Mouse (Mus musculus): ENCODE data around the gene Cd79a.
"Not testable (repeated sequence)": the region's sequence is repeated elsewhere in the genome, so short reads cannot be mapped to it uniquely, and the experiment has no call there.

Cd79a gene

GRCm38 (mm10) chr7:24885468-24886307, 11.5 kb upstream of the Cd79a start:
- DNase-seq (ENCODE audit: low read depth, low spot score), result no peak

- no peak for DNase-seq (ENCODE audit: low read depth, low spot score)
Observed at GRCm38 (mm10) chr7:24886308-24886633, 10.9 kb upstream of the Cd79a start.

DNA sequence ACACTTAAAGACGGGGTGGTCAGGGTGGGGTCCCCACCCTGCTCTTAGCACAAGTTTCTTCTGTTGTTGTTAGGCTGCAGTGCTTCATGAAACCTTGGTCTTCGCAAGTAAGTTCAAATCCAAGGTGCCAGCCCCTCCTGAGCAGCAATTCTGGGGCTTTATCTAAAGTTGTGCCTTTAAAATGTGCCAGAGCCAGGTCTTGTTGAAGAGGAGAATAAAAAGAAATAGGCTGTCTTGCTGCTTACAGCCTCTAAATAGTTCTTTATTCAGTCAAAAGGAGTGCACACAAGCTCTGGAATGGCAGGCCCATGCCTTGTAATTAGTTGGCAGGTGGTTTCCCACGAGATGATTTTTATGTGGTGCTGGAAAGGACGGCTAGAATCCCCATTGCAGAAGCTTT, 10.1 kb upstream of the Cd79a start:
- DNase-seq (ENCODE audit: low read depth, low spot score), result no peak

GRCm38 (mm10) chr7:24889431-24890220, 7.6 kb upstream of the Cd79a start:
- DNase-seq (ENCODE audit: low read depth, low spot score), result no peak

DNA sequence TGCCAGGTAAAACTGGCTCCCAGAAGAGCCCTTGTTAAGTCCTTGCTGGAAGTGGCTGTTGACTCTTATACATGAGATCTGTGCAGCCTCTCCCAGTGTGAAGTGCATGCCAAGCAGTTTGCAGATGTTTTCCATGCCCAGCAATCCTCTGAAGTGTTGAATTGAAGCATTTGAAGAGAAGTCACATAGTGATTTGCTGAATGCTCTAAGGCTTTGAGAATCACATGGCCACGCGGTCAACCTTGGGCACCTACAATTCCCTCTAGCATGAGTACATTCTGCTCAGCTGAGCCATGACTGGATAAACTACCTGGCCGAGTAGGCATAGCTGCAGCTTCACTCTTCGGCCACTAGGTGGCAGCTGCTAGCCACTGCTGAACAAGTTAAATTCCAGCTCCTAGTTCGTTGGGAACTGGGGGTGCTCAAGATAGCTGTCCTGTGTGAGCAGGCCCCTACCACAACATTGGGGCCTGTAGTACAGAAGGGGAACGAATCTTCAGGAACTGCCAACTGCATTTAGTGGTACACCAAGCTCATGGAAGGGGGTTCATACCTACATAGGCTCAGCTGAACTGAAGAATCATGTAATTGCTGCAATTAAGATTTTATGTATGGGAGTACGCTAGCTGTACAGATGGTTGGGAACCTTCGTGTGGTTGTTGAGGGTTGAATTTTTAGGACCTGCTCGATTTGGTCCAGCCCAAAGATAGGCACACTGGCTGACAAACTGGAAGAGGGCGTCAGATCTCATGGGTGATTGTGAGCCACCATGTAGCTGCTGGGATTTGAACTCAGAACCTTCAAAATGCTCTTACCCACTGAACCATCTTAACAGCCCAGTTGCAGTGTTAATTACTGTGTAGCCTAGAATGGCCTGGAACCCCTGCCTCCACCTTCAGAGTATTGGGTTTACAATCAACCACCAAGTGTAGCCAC, 6.6 kb upstream of the Cd79a start:
- no peak for DNase-seq (ENCODE audit: low read depth, low spot score)

- DNase-seq (ENCODE audit: low read depth, low spot score), result no peak
Observed at GRCm38 (mm10) chr7:24891241-24892124, 5.7 kb upstream of the Cd79a start.

- DNase-seq (ENCODE audit: low read depth, low spot score), result no peak
Observed at GRCm38 (mm10) chr7:24892125-24892583, 5.0 kb upstream of the Cd79a start.

GRCm38 (mm10) chr7:24895749-24896148, 1.4 kb upstream of the Cd79a start:
- not testable (repeated sequence) for DNase-seq (ENCODE audit: low read depth, low spot score)

DNA sequence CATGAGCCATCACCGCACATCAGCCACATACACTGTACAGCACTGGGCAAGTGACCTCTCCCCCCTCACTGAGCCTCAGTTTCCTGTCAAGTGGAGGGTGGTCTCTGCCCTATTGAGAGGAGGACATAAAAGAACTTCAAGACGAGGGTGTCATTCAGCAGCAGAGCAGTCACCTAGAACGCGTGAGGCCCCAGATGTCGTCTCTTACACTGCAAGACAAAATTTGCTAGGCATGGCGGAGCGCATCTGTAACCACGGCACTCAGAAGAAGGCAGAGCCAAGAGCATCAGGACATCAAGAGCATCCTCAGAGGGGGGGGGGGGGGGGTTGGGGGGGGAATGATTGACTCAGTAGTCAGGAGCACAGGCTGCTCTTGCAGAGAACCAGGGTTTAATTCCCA, 912 bp upstream of the Cd79a start:
- no peak for DNase-seq (ENCODE audit: low read depth, low spot score)

GRCm38 (mm10) chr7:24897959-24898358, 778 bp downstream of the Cd79a start:
- no peak for DNase-seq (ENCODE audit: low read depth, low spot score)

DNA sequence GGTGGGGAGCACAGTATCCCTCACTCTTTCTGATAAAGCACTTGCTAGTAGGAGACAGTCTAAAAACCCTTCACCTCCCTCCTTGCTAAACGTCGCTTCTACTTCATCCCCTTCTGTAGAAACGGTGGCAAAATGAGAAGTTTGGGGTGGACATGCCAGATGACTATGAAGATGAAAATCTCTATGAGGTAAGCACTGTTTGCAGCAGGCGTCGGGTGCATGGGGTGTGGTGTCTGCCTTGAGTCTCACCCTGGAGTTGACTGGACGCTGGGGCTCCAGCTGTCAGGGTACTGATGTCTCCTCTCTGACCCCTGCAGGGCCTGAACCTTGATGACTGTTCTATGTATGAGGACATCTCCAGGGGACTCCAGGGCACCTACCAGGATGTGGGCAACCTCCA, 3.9 kb downstream of the Cd79a start:
- DNase-seq (ENCODE audit: low read depth, low spot score), result no peak

DNA sequence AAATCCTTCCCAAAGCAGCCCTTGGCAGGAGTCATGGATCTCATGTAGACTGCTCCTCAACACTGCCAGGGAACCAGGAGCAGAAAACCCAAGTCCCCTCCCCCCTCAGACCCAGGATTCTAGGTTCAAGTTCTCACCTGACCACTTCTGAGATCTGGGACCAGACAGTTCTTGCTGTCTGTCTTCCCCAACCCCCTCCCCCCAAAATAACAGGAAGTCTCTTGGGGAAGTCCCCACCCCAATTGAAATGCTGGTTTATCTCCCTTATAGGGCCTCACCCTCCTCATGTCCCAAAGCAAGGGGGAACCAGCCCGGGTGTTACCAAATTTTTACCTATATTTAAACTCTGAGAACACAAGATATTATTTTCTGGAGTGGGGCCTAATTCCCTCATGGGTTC, 4.7 kb downstream of the Cd79a start:
- no peak for DNase-seq (ENCODE audit: low read depth, low spot score)

DNA sequence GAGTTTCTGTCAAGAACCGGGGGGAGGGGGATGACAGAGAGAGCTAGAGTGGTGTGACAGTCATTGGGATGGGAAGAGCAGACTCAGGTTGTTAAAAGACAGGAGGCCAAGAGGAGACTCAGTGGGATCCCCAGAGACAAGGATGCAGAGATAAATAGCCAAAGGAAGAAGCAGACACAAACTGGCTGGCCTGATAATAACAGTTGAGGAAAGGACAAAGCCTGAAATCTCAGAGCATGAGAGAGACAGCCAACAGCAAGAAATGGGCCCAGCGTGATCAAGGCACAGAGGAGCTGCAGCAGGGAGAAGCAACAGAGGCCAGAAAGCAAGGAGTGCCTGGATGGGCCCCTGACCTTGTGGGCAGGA, 5.1 kb downstream of the Cd79a start:
- no peak for DNase-seq (ENCODE audit: low read depth, low spot score)

GRCm38 (mm10) chr7:24902630-24903443, 5.7 kb downstream of the Cd79a start, which contains the start of gene Arhgef1:
TSS of gene Arhgef1 (plus strand) at chr7:24902912.
- DNase-seq (ENCODE audit: low read depth, low spot score), result no peak

DNA sequence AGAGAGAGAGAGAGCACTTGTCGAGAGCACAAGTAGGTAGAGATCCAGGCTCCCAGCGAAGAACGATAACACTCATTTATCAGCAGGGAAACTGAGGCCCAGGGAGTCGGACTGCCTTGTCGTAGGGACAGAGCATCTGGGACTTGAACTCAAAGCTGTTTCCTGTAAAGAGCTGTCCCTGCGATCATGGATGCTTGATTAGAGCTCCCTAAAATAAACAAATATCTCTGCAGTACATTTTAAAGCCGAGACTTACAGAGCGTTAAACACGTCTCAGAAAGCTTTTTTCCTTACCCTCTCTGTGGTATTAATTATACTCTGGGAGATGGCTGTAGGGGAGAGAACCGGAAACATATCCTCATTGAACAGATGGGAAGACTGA, 6.3 kb downstream of the Cd79a start:
- no peak for DNase-seq (ENCODE audit: low read depth, low spot score)

DNA sequence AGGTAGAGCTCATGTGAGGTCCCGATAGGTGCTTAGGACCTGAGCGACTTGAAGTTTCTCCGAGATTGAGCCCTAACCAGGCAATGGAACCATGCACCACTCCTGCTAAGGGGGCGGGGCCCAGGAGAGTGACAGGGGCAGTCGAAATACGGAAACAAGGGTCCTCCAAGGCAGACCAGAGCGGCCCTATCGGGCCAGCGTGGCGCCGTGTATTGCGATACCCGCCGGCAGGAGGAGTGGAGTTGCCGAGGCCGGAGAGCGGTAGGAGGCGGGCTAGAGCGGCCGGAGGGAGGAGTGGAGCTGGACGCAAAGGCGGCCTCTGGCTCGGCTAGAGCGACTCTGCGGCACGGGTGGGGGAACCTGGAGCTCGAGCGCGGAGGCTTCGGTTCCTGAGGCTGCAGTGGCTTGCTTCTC, 6.9 kb downstream of the Cd79a start:
- peak; percentile 96 for DNase-seq (ENCODE audit: low read depth, low spot score)

GRCm38 (mm10) chr7:24904936-24905335, 7.8 kb downstream of the Cd79a start:
- DNase-seq (ENCODE audit: low read depth, low spot score), result no peak

DNA sequence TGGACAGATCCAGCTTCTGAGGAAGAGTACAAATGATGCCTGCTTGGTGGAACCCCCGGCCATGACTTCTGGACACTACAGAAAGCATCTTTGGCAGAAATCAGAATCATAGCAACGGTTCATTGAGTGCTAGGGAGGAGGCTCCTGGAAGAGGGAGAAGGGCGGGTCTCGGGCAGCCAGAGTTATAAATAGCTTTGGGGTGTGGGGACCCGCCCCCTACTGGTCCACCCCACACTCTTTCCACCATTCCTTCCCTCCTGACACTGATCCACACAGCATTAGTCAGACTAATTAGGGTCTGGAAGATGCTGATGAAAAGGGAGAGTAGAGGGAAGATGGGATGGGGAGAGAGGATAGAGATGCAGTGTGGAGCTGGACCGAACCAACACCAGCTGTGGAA, 9.4 kb downstream of the Cd79a start:
- no peak for DNase-seq (ENCODE audit: low read depth, low spot score)

GRCm38 (mm10) chr7:24907211-24907748, 10.1 kb downstream of the Cd79a start:
- DNase-seq (ENCODE audit: low read depth, low spot score), result no peak

- no peak for DNase-seq (ENCODE audit: low read depth, low spot score)
Observed at GRCm38 (mm10) chr7:24912480-24912879, 15.3 kb downstream of the Cd79a start.
